Mouse (Mus musculus) lung, postnatal 0 days (tissue): ENCODE data around the gene Abtb2.

Experiments
- CTCF ChIP-seq: IDR thresholded peaks from 2 replicates; pipeline ENCODE4 v1.5.1; 2016; ENCODE audit warnings: antibody characterized with exemption, mild to moderate bottlenecking
- EP300 ChIP-seq: IDR thresholded peaks from 2 replicates; pipeline ENCODE4 v1.6.1; 2016; ENCODE audit warnings: antibody characterized with exemption, mild to moderate bottlenecking, control low read depth

DNA sequence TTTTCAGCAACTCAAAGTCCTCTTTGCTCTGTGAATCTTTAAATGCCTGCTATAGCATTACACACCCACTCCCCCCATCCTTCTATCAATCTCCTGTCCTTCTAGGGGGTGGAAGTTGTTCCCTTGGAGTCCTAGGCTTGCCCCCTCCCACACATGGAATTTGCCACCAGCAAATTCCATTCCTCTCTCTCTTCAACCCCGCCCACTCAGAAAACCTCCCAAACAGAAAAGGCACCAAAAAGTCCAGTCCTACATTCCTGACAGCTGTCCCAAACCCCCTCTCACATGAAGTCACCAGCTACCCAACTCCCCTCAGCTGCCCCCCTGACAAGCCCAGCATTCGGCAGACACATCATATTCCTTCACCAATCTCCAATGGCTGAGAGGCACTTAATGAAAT is 12.1 kb upstream of the Abtb2 start:
- TF ChIP-seq CTCF, result no peak
- TF ChIP-seq EP300, result no peak
